Mouse (Mus musculus): ENCODE data around the gene Gm13762.

GRCm38 (mm10) chr2:89018240-89018639 is 38.2 kb upstream of the Gm13762 start, which contains the start of gene Olfr1216:
- no peak for TF ChIP-seq CTCF (IDR thresholded peaks at IDR 0.05; ENCODE audit: low read depth)
- TF ChIP-seq EP300 (IDR thresholded peaks at IDR 0.05; ENCODE audit: low read depth), result no peak

Measured in liver, embryonic 14.5 days (tissue).